Mouse (Mus musculus) neural tube, embryonic 14.5 days (tissue): ENCODE measurements around the gene Pfkfb1. TPM values are rescaled to one million over a fixed set of nuclear protein-coding genes. Genes with fewer than 3 reads are reported as not detected.

Experiments
- ATAC-seq: fragments of 200-750 bp; cut with Nextera tagmentation; 2 replicates; pipeline ENCODE4 v1.8.0; 2017; ENCODE audit warnings: low read depth, mild to moderate bottlenecking, moderate TSS enrichment, moderate library complexity
- H3K27ac ChIP-seq: fragments of 300-500 bp; sonication (generic); 2 replicates; pipeline ENCODE4 v1.5.1; 2014; ENCODE audit warnings: low read depth, mild to moderate bottlenecking, control low read depth, low read length, moderate library complexity, mixed read lengths
- H3K27me3 ChIP-seq: fragments of 300-500 bp; sonication (generic); 2 replicates; pipeline ENCODE4 v1.6.1; 2014; ENCODE audit warnings: low read length; ENCODE audit not compliant: control insufficient read depth, insufficient read depth
- H3K36me3 ChIP-seq: fragments of 300-500 bp; sonication (generic); 2 replicates; pipeline ENCODE4 v1.6.1; 2014; ENCODE audit warnings: low read length, mixed read lengths; ENCODE audit not compliant: control insufficient read depth, insufficient read depth
- H3K4me1 ChIP-seq: fragments of 300-500 bp; sonication (generic); 2 replicates; pipeline ENCODE4 v1.6.1; 2014; ENCODE audit warnings: low read length; ENCODE audit not compliant: control insufficient read depth, insufficient read depth
- H3K4me2 ChIP-seq: fragments of 300-500 bp; sonication (generic); 2 replicates; pipeline ENCODE4 v1.6.1; 2014; ENCODE audit warnings: mild to moderate bottlenecking, low read depth, low read length, control low read depth
- H3K4me3 ChIP-seq: fragments of 300-500 bp; sonication (generic); 2 replicates; pipeline ENCODE4 v1.5.1; 2014; ENCODE audit warnings: low read depth, low read length, control low read depth, mixed read lengths
- H3K9ac ChIP-seq: fragments of 300-500 bp; sonication (generic); replicated peaks from 2 replicates; pipeline ENCODE4 v1.6.1; 2014; ENCODE audit warnings: low read depth, mild to moderate bottlenecking, control low read depth, low read length, mixed read lengths
- H3K9me3 ChIP-seq: fragments of 300-500 bp; sonication (generic); 2 replicates; pipeline ENCODE4 v1.6.1; 2016; ENCODE audit warnings: low read length; ENCODE audit not compliant: control insufficient read depth
- WGBS: fragments of 180-500 bp; shearing (Covaris S2); extraction: QIAGEN DNeasy Blood & Tissue Kit; methylation state at CpG from one replicate; pipeline ENCODE4 v1.1.7; 2014; 5-methylcytosine and 5-hydroxymethylcytosine counted together
- polyA plus RNA-seq: library from polyadenylated mRNA; unstranded; fragments of >200 nt; fragmentation: Nextera tagmentation; extraction: Ambion mirVana; gene quantifications from 2 replicates; pipeline ENCODE4 v1.2.1, GENCODE M21; 2014

Gene Pfkfb1
- polyA plus RNA-seq, 1 experiment from 2014 or later: 5.0 TPM

DNA sequence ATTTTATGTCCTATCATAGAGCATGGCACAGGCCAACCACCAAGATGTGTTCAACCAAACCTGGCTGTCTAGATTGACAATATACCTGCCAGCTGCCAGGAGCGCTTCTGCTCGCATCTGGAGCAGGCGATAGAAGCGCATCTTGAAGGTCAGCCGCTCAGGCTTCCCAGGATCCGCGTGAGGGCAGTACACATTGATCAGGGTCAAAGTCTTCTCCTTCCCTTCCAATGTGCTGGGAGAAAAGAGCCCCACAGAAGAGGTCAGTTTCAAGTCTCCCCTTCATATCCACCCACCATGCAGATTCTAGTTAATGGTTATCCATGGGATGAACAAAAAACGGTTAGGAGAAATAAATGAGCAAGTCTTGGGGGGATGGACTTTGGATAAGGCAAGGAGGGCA, 2.9 kb upstream of the Pfkfb1 start:
- Histone ChIP-seq H3K27me3 (no peaks in the 10 kb centered on the region), H3K36me3 (no peaks in the 10 kb centered on the region), H3K9me3 (no peaks in the 10 kb centered on the region), H3K4me3 (no peak overlapping the region), H3K4me1 (no peaks in the 10 kb centered on the region), H3K27ac (no peak overlapping the region), H3K4me2 (no peak overlapping the region), H3K9ac (no peak overlapping the region)
- ATAC-seq: no peak
- 95% methylated on average over 8 of the region's 8 CpGs for WGBS

GRCm38 (mm10) chrX:150589696-150590095, 1.7 kb downstream of the Pfkfb1 start, which contains the start of gene Apex2:
Gene Apex2, minus strand, starts transcription at chrX:150589868.
- Histone ChIP-seq H3K9ac (no peak within 1 kb of the TSS), H3K27me3 (no peaks in the 10 kb centered on the region), H3K27ac (no peak within 1 kb of the TSS), H3K4me3 (no peak within 1 kb of the TSS), H3K4me2 (peak within 1 kb of the TSS; percentile 61; the same call in 1 of the 2 replicates), H3K9me3 (no peaks in the 10 kb centered on the region), H3K36me3 (no peaks in the 10 kb centered on the region), H3K4me1 (no peaks in the 10 kb centered on the region)
- no peak for ATAC-seq
- WGBS: 79% methylated on average over 5 of the region's 5 CpGs

DNA sequence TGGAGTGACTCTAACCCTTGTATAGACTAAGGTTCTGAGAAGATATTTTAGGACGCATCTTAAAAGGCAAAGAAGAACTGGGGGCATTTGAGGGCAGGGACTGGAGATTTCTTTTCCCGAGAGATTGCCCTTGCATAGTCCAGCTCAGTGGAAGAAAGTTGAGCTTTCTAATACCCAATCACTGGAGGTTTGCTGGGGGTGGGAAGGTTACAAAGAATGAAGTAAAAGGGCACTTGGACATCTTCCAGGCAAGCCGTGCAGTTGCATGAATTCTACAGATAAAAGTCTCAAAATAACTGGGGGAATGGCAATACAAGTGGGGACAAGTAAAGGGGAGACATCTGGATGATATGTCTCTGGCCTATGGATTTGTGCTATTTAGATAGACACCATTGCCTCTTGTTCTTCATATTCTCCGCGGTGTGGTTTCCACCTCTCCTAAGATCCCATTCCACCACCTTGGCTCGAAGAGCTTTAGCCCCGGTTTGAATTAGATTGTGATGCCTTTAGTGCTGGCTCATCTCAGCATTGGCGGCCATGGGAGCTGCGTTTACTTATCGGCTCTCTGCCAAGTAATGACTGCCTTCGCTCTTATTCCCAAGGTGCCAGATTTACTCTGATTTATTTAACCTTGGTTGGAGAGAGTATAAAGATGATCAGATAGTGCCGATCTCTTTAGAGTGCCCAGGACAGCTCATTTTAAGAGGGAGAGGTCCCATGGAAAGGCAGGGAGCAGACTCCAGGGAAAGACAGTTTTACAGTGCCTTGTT, 5.4 kb downstream of the Pfkfb1 start:
- no peaks in the 10 kb centered on the region for H3K27me3 ChIP-seq
- H3K4me1 ChIP-seq: no peaks in the 10 kb centered on the region
- no peaks in the 10 kb centered on the region for H3K36me3 ChIP-seq
- H3K27ac ChIP-seq: no peak overlapping the region
- no peaks in the 10 kb centered on the region for H3K9me3 ChIP-seq
- H3K4me2 ChIP-seq: no peak overlapping the region
- H3K9ac ChIP-seq: no peak overlapping the region
- H3K4me3 ChIP-seq: no peak overlapping the region
- WGBS: 85% methylated on average over 12 of the region's 12 CpGs
- ATAC-seq: no peak

DNA sequence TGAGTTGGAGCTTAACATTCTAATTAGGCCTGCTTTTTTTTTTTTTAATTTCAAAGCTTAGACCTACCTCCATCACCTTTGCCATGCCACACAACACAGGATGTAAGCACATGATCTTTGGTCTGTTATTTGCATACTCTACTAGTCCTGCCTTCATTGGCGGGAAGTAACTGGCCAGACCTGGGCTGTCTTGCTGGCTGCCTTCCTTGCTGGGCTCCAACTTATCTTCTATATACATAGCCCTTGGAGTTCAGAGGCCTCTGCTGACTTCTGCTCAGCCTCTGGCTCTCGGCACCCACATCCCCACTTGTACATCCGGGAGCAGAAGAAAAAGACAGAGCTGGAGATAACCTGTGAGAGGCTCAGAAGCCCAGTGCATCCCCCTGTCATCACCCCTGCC, 6.1 kb downstream of the Pfkfb1 start:
- no peak overlapping the region for H3K4me2 ChIP-seq
- no peak overlapping the region for H3K4me3 ChIP-seq
- no peak overlapping the region for H3K27ac ChIP-seq
- H3K4me1 ChIP-seq: no peaks in the 10 kb centered on the region
- ATAC-seq: no peak
- H3K9ac ChIP-seq: no peak overlapping the region
- H3K27me3 ChIP-seq: no peaks in the 10 kb centered on the region
- no peaks in the 10 kb centered on the region for H3K9me3 ChIP-seq
- no peaks in the 10 kb centered on the region for H3K36me3 ChIP-seq
- 92% methylated on average over 3 of the region's 3 CpGs for WGBS

- H3K9me3 ChIP-seq: no peaks in the 10 kb centered on the region
- no peaks in the 10 kb centered on the region for H3K27me3 ChIP-seq
- no peaks in the 10 kb centered on the region for H3K4me1 ChIP-seq
- H3K4me3 ChIP-seq: no peak overlapping the region
- H3K27ac ChIP-seq: no peak overlapping the region
- ATAC-seq: no peak
- 87% methylated on average over 9 of the region's 9 CpGs for WGBS
- H3K4me2 ChIP-seq: no peak overlapping the region
- H3K36me3 ChIP-seq: no peaks in the 10 kb centered on the region
- no peak overlapping the region for H3K9ac ChIP-seq
Measured at GRCm38 (mm10) chrX:150595016-150595760, 7.2 kb downstream of the Pfkfb1 start.

DNA sequence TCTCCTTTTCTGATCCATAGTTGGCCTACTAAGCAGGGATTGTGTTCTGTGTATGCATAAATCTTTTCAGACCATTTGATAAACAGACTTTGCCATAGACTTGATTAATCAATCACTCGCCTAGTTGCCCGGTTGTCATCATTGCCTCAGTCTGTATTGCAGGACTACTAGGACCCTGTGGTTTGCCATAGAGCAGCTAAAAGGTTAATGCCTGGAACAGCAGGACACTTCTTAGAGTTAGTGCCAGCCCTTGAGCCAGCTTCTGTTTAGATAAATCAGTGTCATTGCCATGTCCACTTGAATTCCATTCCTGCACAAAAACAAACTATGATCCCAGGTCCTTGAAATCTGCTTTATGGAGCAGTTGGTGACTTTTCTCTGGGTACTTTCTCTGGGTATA, 10.9 kb downstream of the Pfkfb1 start:
- H3K27me3 ChIP-seq: no peaks in the 10 kb centered on the region
- no peak overlapping the region for H3K4me3 ChIP-seq
- no peak overlapping the region for H3K27ac ChIP-seq
- no peak overlapping the region for H3K4me2 ChIP-seq
- H3K9me3 ChIP-seq: no peaks in the 10 kb centered on the region
- 70% methylated on average over 2 of the region's 2 CpGs for whole genome bisulfite sequencing
- no peak overlapping the region for H3K9ac ChIP-seq
- no peaks in the 10 kb centered on the region for H3K4me1 ChIP-seq
- no peaks in the 10 kb centered on the region for H3K36me3 ChIP-seq
- no peak for ATAC-seq

DNA sequence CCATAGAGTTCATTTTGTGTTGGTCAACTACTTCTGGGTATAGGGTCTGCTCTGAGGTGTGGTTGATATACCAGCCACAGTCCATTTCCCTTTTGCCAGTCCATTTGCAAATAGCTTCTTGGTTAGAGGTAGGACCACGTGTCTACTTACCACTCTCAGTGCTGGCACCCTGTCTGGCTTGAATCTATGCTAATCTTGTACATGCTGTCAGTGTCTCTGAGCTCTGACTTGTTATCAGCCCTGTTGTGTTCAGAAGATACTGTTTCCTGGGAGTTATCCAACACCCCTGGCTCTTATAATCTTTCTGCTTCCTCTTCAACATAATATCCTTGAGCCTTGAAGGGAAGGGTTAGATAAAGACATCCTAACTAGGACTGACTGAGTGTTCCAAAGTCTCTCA, 48.4 kb downstream of the Pfkfb1 start:
- Histone ChIP-seq H3K36me3 (no peaks in the 10 kb centered on the region), H3K4me3 (no peak overlapping the region), H3K4me2 (no peak overlapping the region), H3K9me3 (no peaks in the 10 kb centered on the region), H3K27ac (no peak overlapping the region), H3K27me3 (no peaks in the 10 kb centered on the region), H3K9ac (no peak overlapping the region), H3K4me1 (no peaks in the 10 kb centered on the region)
- no peak for ATAC-seq
- 73% methylated on average over 1 of the region's 1 CpGs for WGBS

DNA sequence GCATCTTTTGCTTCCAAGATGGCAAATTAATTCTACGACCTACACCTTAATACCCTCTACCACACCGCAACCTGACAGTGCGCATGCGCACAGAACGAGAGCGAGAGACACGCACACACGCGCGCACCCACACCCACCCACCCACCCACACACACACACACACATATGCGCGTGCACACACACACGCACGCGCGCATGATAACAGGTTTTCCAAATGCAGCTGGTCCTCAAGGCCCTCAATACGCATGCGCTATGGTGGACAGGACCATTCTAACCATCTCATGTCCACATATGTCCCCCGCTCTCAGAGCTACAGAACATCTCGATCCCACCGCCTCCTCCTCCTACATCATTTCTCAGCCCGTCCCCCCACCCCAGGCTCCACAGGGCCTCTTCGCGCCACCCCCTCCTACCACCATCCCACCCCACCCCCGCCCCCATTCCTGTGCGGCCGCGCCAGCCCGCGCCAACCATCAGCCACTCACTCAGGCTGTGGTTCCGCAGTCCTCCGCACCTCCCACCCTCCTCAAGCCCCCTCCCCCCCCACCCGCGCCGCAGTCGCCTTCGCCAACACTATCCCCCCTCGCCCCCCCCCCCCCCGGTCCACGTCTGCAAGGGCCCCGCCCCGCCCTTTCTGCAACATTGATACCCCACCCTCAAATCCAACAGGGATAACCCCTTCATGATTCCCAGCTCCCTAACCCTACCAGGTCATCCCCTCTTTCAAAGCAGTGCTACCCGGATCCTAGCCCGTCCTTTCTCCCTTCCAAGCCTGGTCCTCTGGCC, 68.3 kb downstream of the Pfkfb1 start:
- peak overlapping the region; percentile 55 for H3K27ac ChIP-seq
- WGBS: 36% methylated on average over 25 of the region's 44 CpGs

More for the DNA sequence above, 68.3 kb downstream of the Pfkfb1 start:
- Histone ChIP-seq H3K4me3 (peak overlapping the region; percentile 53), H3K9ac (peak overlapping the region; percentile 55), H3K4me2 (peak overlapping the region; percentile 35), H3K4me1 (no peaks in the 10 kb centered on the region), H3K36me3 (no peaks in the 10 kb centered on the region; the same call in 1 of the 2 replicates), H3K27me3 (no peaks in the 10 kb centered on the region), H3K9me3 (no peaks in the 10 kb centered on the region)
- ATAC-seq: peak; percentile 76
